Mouse (Mus musculus): Measurements from ENCODE around the gene Ncbp1. TPM values are rescaled to one million over a fixed set of nuclear protein-coding genes. Genes with fewer than 3 reads are reported as not detected.

The Ncbp1 gene
- polyA plus RNA-seq, 1 experiment from 2014 or later = 48.2 TPM

- no peak for DNase-seq (ENCODE audit: low spot score)
- Histone ChIP-seq H3K4me1 (replicated peaks; ENCODE audit: insufficient read depth, low read length) (peaks cover 6% of the 10 kb centered on the region), H3K4me2 (ENCODE audit: low read length) (no peak overlapping the region), H3K36me3 (ENCODE audit: insufficient read depth, low read length) (no peaks in the 10 kb centered on the region), H3K9me3 (replicated peaks; ENCODE audit: low read length) (no peaks in the 10 kb centered on the region), H3K9ac (ENCODE audit: low read depth, low read length) (no peak overlapping the region), H3K27me3 (ENCODE audit: insufficient read depth, low read length) (no peaks in the 10 kb centered on the region), H3K4me3 (replicated peaks; ENCODE audit: low read depth, low read length) (no peak overlapping the region), H3K27ac (no peak overlapping the region)
- ATAC-seq (replicated peaks; ENCODE audit: low FRiP score, low read depth) = no peak
- WGBS = 86% methylated on average over 7 of the region's 7 CpGs
- no peak for TF ChIP-seq CTCF (IDR thresholded peaks at IDR 0.05; ENCODE audit: low read depth)
These were observed 41.9 kb upstream of the Ncbp1 start for GRCm38 (mm10) chr4:46096546-46096945.

GRCm38 (mm10) chr4:46097591-46097990 is 40.8 kb upstream of the Ncbp1 start:
- peaks cover 6% of the 10 kb centered on the region for H3K4me1 ChIP-seq (replicated peaks; ENCODE audit: insufficient read depth, low read length)

GRCm38 (mm10) chr4:46099132-46099531 is 39.3 kb upstream of the Ncbp1 start:
- ATAC-seq (replicated peaks; ENCODE audit: low FRiP score, low read depth) = no peak
- no peak for TF ChIP-seq CTCF (IDR thresholded peaks at IDR 0.05; ENCODE audit: low read depth)
- H3K9me3 ChIP-seq (replicated peaks; ENCODE audit: low read length) = no peaks in the 10 kb centered on the region
- H3K36me3 ChIP-seq (ENCODE audit: insufficient read depth, low read length) = no peaks in the 10 kb centered on the region
- DNase-seq (ENCODE audit: low spot score) = no peak
- H3K4me1 ChIP-seq (replicated peaks; ENCODE audit: insufficient read depth, low read length) = peaks cover 6% of the 10 kb centered on the region
- H3K27me3 ChIP-seq (ENCODE audit: insufficient read depth, low read length) = no peaks in the 10 kb centered on the region
- H3K9ac ChIP-seq (ENCODE audit: low read depth, low read length) = no peak overlapping the region
- no peak overlapping the region for H3K4me2 ChIP-seq (ENCODE audit: low read length)
- no peak overlapping the region for H3K27ac ChIP-seq
- 52% methylated on average over 9 of the region's 9 CpGs for WGBS
- no peak overlapping the region for H3K4me3 ChIP-seq (replicated peaks; ENCODE audit: low read depth, low read length)

More at GRCm38 (mm10) chr4:46097591-46097990, 40.8 kb upstream of the Ncbp1 start:
- Histone ChIP-seq H3K9ac (ENCODE audit: low read depth, low read length) (no peak overlapping the region), H3K27ac (no peak overlapping the region), H3K27me3 (ENCODE audit: insufficient read depth, low read length) (no peaks in the 10 kb centered on the region), H3K4me2 (ENCODE audit: low read length) (no peak overlapping the region), H3K9me3 (replicated peaks; ENCODE audit: low read length) (no peaks in the 10 kb centered on the region), H3K36me3 (ENCODE audit: insufficient read depth, low read length) (no peaks in the 10 kb centered on the region), H3K4me3 (replicated peaks; ENCODE audit: low read depth, low read length) (no peak overlapping the region)
- no peak for ATAC-seq (replicated peaks; ENCODE audit: low FRiP score, low read depth)
- TF ChIP-seq CTCF (IDR thresholded peaks at IDR 0.05; ENCODE audit: low read depth) = no peak
- WGBS = 91% methylated on average over 2 of the region's 2 CpGs
- DNase-seq (ENCODE audit: low spot score) = no peak

GRCm38 (mm10) chr4:46100539-46100938 is 37.9 kb upstream of the Ncbp1 start:
- no peak overlapping the region for H3K9ac ChIP-seq (ENCODE audit: low read depth, low read length)
- H3K4me3 ChIP-seq (replicated peaks; ENCODE audit: low read depth, low read length) = no peak overlapping the region
- peak; percentile 59 for DNase-seq (ENCODE audit: low spot score)
- no peaks in the 10 kb centered on the region for H3K36me3 ChIP-seq (ENCODE audit: insufficient read depth, low read length)
- no peaks in the 10 kb centered on the region for H3K27me3 ChIP-seq (ENCODE audit: insufficient read depth, low read length)
- H3K9me3 ChIP-seq (replicated peaks; ENCODE audit: low read length) = no peaks in the 10 kb centered on the region
- peak; percentile 55 for ATAC-seq (replicated peaks; ENCODE audit: low FRiP score, low read depth)
- H3K4me2 ChIP-seq (ENCODE audit: low read length) = no peak overlapping the region
- H3K4me1 ChIP-seq (replicated peaks; ENCODE audit: insufficient read depth, low read length) = peaks cover 6% of the 10 kb centered on the region
- peak overlapping the region; percentile 73; the same call in 1 of the 2 replicates for H3K27ac ChIP-seq
- 30% methylated on average over 7 of the region's 7 CpGs for WGBS
- TF ChIP-seq CTCF (IDR thresholded peaks at IDR 0.05; ENCODE audit: low read depth) = no peak

GRCm38 (mm10) chr4:46101211-46101711 is 37.2 kb upstream of the Ncbp1 start:
- Histone ChIP-seq H3K4me2 (ENCODE audit: low read length) (no peak overlapping the region), H3K9ac (ENCODE audit: low read depth, low read length) (no peak overlapping the region), H3K27ac (peak overlapping the region; percentile 73; the same call in 1 of the 2 replicates), H3K36me3 (ENCODE audit: insufficient read depth, low read length) (no peaks in the 10 kb centered on the region), H3K4me1 (replicated peaks; ENCODE audit: insufficient read depth, low read length) (peaks cover 6% of the 10 kb centered on the region), H3K4me3 (replicated peaks; ENCODE audit: low read depth, low read length) (no peak overlapping the region), H3K9me3 (replicated peaks; ENCODE audit: low read length) (no peaks in the 10 kb centered on the region), H3K27me3 (ENCODE audit: insufficient read depth, low read length) (no peaks in the 10 kb centered on the region)
- no peak for TF ChIP-seq CTCF (IDR thresholded peaks at IDR 0.05; ENCODE audit: low read depth)
- 10% methylated on average over 14 of the region's 14 CpGs for WGBS
- DNase-seq (ENCODE audit: low spot score) (peak; percentile 71), ATAC-seq (replicated peaks; ENCODE audit: low FRiP score, low read depth) (peak; percentile 65; the same call in 1 of the 2 replicates)

- Histone ChIP-seq H3K4me2 (ENCODE audit: low read length) (no peak overlapping the region), H3K27ac (no peak overlapping the region), H3K27me3 (ENCODE audit: insufficient read depth, low read length) (no peaks in the 10 kb centered on the region), H3K9ac (ENCODE audit: low read depth, low read length) (no peak overlapping the region), H3K4me3 (replicated peaks; ENCODE audit: low read depth, low read length) (no peak overlapping the region), H3K36me3 (ENCODE audit: insufficient read depth, low read length) (no peaks in the 10 kb centered on the region), H3K9me3 (replicated peaks; ENCODE audit: low read length) (no peaks in the 10 kb centered on the region), H3K4me1 (replicated peaks; ENCODE audit: insufficient read depth, low read length) (peaks cover 6% of the 10 kb centered on the region)
- no peak for ATAC-seq (replicated peaks; ENCODE audit: low FRiP score, low read depth)
- no peak for DNase-seq (ENCODE audit: low spot score)
- no peak for TF ChIP-seq CTCF (IDR thresholded peaks at IDR 0.05; ENCODE audit: low read depth)
- WGBS = 86% methylated on average over 10 of the region's 10 CpGs
These were observed 36.2 kb upstream of the Ncbp1 start for GRCm38 (mm10) chr4:46102078-46102769.

Data from kidney, postnatal 0 days (tissue).